Mouse (Mus musculus) embryonic fibroblast, embryonic 13.5 days (primary cell): ENCODE measurements around the gene Golt1b. TPM values are rescaled to one million over a fixed set of nuclear protein-coding genes. Genes with fewer than 3 reads are reported as not detected.

Experiments
- H3K27ac ChIP-seq: 2 replicates; pipeline ENCODE4 v1.5.1; 2012; ENCODE audit warnings: low read length, control low read depth, inconsistent platforms; ENCODE audit not compliant: insufficient read depth
- H3K4me1 ChIP-seq: 2 replicates; pipeline ENCODE4 v1.6.1; 2011; ENCODE audit warnings: low read length; ENCODE audit not compliant: control insufficient read depth, insufficient read depth
- H3K4me3 ChIP-seq: 2 replicates; pipeline ENCODE4 v1.5.1; 2011; ENCODE audit warnings: mild to moderate bottlenecking, control low read depth, low read length; ENCODE audit not compliant: insufficient read depth
- CTCF ChIP-seq: IDR thresholded peaks from 2 replicates; pipeline ENCODE4 v1.5.1; 2011; ENCODE audit warnings: mild to moderate bottlenecking, control low read depth, low read length, moderate library complexity, borderline replicate concordance; ENCODE audit not compliant: insufficient read depth
- POLR2A ChIP-seq: IDR thresholded peaks from 2 replicates; pipeline ENCODE4 v1.6.1; 2011; ENCODE audit warnings: low read depth, mild to moderate bottlenecking, control low read depth, low read length, moderate library complexity
- polyA plus RNA-seq: library from polyadenylated mRNA; stranded (reverse); fragments of >200 nt; gene quantifications from 2 replicates; pipeline ENCODE4 v1.2.4, GENCODE M21; 2011; ENCODE audit warnings: low read depth; ENCODE audit not compliant: missing spikeins, insufficient read length

The Golt1b gene
- polyA plus RNA-seq, 1 experiment, result 88.1 TPM

GRCm38 (mm10) chr6:142414597-142414996 lies 27.6 kb downstream of the Golt1b start:
- Histone ChIP-seq H3K27ac (no peak overlapping the region), H3K4me1 (no peaks in the 10 kb centered on the region), H3K4me3 (no peak overlapping the region)
- TF ChIP-seq POLR2A (no peak), CTCF (no peak)

GRCm38 (mm10) chr6:142424976-142425375 lies 38.0 kb downstream of the Golt1b start:
- Histone ChIP-seq H3K4me3 (no peak overlapping the region), H3K27ac (no peak overlapping the region), H3K4me1 (no peaks in the 10 kb centered on the region)
- no peak for TF ChIP-seq CTCF
- TF ChIP-seq POLR2A, result no peak

DNA sequence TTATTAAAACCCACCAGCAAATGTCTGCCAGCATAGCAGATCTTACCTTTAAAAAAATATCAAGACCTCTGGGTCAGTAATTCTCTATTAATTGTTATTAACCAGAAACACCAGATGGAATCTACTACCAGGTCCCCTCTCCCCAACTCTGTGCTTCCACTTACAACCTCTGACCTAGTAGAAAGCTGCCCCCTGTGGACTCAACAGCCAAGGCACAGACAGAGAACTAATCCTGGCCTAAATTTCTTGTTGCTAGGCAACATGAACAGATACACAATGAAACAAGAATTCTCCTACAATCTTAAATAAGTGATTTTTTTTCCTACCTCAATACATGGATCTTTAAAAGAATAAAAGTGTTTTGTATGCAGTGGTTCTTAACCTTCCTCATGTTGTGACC lies 42.1 kb downstream of the Golt1b start:
- Histone ChIP-seq H3K27ac (no peak overlapping the region), H3K4me1 (no peaks in the 10 kb centered on the region), H3K4me3 (no peak overlapping the region)
- no peak for TF ChIP-seq POLR2A
- no peak for TF ChIP-seq CTCF

- TF ChIP-seq POLR2A (no peak), CTCF (no peak)
- H3K4me1 ChIP-seq, result peaks cover 5% of the 10 kb centered on the region; the same call in 1 of the 2 replicates
- no peak overlapping the region for H3K27ac ChIP-seq
- no peak overlapping the region for H3K4me3 ChIP-seq
These were observed 64.4 kb downstream of the Golt1b start for GRCm38 (mm10) chr6:142451381-142451780.

DNA sequence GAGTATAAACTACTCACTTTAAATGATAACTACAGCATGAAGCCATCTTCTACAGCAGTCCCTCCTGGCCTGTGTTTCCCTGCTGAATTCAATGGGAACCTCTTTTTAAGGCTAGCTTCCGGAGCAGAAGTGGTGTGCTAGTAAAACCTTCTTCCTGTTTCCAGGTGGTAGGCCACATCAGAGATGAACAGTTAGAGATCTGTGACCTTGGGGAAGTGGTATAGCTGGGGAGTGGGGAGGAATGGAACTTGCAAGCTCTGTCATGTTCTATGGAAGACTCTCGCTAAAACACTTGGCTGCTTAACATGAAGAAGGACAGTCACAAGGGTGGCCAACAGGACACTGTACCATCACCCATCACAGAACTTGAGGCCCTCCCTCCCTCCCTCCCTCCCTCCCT lies 66.3 kb downstream of the Golt1b start:
- Histone ChIP-seq H3K27ac (no peak overlapping the region), H3K4me1 (peaks cover 3% of the 10 kb centered on the region; the same call in 1 of the 2 replicates), H3K4me3 (no peak overlapping the region)
- TF ChIP-seq POLR2A (no peak), CTCF (no peak)

Other genes starting within 250 kb of the Golt1b start
- gene Slco1a6, start 178.7 kb upstream of the Golt1b start, polyA plus RNA-seq, result not detected in 2 replicates
- gene Iapp, start 88.8 kb upstream of the Golt1b start, polyA plus RNA-seq, result not detected in 2 replicates
- gene Slco1a5, start 64.2 kb upstream of the Golt1b start, polyA plus RNA-seq, result 0.30 TPM in 2 replicates
- gene Pyroxd1, start 41.6 kb upstream of the Golt1b start, polyA plus RNA-seq, result 15.3 and 17.8 TPM in 2 replicates
- 28.2 and 36.2 TPM in 2 replicates for gene Recql, start 134 bp upstream of the Golt1b start, polyA plus RNA-seq
- gene Spx, start 26.2 kb downstream of the Golt1b start, polyA plus RNA-seq, result 1.6 and 2.6 TPM in 2 replicates
- not detected in 2 replicates for gene Gys2, start 85.9 kb downstream of the Golt1b start, polyA plus RNA-seq
- gene Ldhb, start 120.7 kb downstream of the Golt1b start, polyA plus RNA-seq, result 77.4 and 79.9 TPM in 2 replicates
- 0.32 and 1.7 TPM in 2 replicates for gene Kcnj8, start 184.4 kb downstream of the Golt1b start, polyA plus RNA-seq